Mouse (Mus musculus) ES-E14 (cell line): ENCODE measurements around the gene Cenpu.

ENCODE experiments used
- CHD2 ChIP-seq: IDR thresholded peaks from 2 replicates; pipeline ENCODE4 v1.6.1; 2014; ENCODE audit warnings: mild to moderate bottlenecking, low read depth, low read length, inconsistent platforms
- HCFC1 ChIP-seq: IDR thresholded peaks from 2 replicates; pipeline ENCODE4 v1.6.1; 2012; ENCODE audit warnings: low read length, inconsistent platforms, borderline replicate concordance; ENCODE audit not compliant: insufficient read depth
- ZC3H11A ChIP-seq: IDR thresholded peaks from 2 replicates; pipeline ENCODE4 v1.6.1; 2012; ENCODE audit warnings: low read depth, mild to moderate bottlenecking, inconsistent platforms, low read length, borderline replicate concordance
- ZNF384 ChIP-seq: IDR thresholded peaks from 2 replicates; pipeline ENCODE4 v1.6.1; 2012; ENCODE audit warnings: low read depth, low read length, inconsistent platforms

GRCm38 (mm10) chr8:46569659-46570441 is 18.0 kb downstream of the Cenpu start:
- TF ChIP-seq ZNF384 (no peak), HCFC1 (no peak), CHD2 (no peak), ZC3H11A (no peak)
